Mouse (Mus musculus) heart, adult 18-20 months (tissue): ENCODE results near the gene Skap2. TPM values are rescaled to one million over a fixed set of nuclear protein-coding genes. Genes with fewer than 3 reads are reported as not detected.

ENCODE experiments used
- DNase-seq, 2 experiments: peaks; one replicate each; pipeline ENCODE4 v3.0.0; 2021 to 2022; ENCODE audit warnings: mixed read lengths in 1 of 2
- total RNA-seq, 2 experiments: library from RNA; stranded (reverse); gene quantifications; 2 replicates each; pipeline ENCODE4 v1.2.3; 2021

Gene Skap2
- total RNA-seq, 2 experiments from 2014 or later, result 8.5 to 12.6 TPM

GRCm38 (mm10) chr6:52005963-52006648 lies 6.2 kb downstream of the Skap2 start:
- DNase-seq, result peak; percentile 39 to 45

GRCm38 (mm10) chr6:52005616-52005962 lies 6.8 kb downstream of the Skap2 start:
- DNase-seq, result no peak

GRCm38 (mm10) chr6:52004995-52005394 lies 7.4 kb downstream of the Skap2 start:
- DNase-seq, result no peak

- peak; percentile 25 to 43 for DNase-seq
These were observed 9.7 kb downstream of the Skap2 start for GRCm38 (mm10) chr6:52002676-52003075.

- no peak for DNase-seq
These were observed 13.2 kb downstream of the Skap2 start for GRCm38 (mm10) chr6:51999157-51999478.

GRCm38 (mm10) chr6:51998409-51999156 lies 13.8 kb downstream of the Skap2 start:
- DNase-seq, result no peak

- no peak for DNase-seq
These were observed 24.4 kb downstream of the Skap2 start for GRCm38 (mm10) chr6:51987999-51988398.

GRCm38 (mm10) chr6:51977638-51978037 lies 34.7 kb downstream of the Skap2 start:
- DNase-seq, result no peak

GRCm38 (mm10) chr6:51975751-51976150 lies 36.6 kb downstream of the Skap2 start:
- DNase-seq, result no peak

- DNase-seq, result peak in 1 of 2 experiments; percentile 3
These were observed 53.4 kb downstream of the Skap2 start for GRCm38 (mm10) chr6:51958992-51959391.

GRCm38 (mm10) chr6:51956048-51956792 lies 56.1 kb downstream of the Skap2 start:
- peak; percentile 9 to 27 for DNase-seq

GRCm38 (mm10) chr6:51947661-51948060 lies 64.7 kb downstream of the Skap2 start:
- DNase-seq, result no peak

GRCm38 (mm10) chr6:51944916-51945315 lies 67.4 kb downstream of the Skap2 start:
- DNase-seq, result no peak

GRCm38 (mm10) chr6:51933998-51934397 lies 78.4 kb downstream of the Skap2 start:
- no peak for DNase-seq

- no peak for DNase-seq
These were observed 79.2 kb downstream of the Skap2 start for GRCm38 (mm10) chr6:51933034-51933611.

GRCm38 (mm10) chr6:51927101-51927500 lies 85.2 kb downstream of the Skap2 start:
- DNase-seq, result no peak

GRCm38 (mm10) chr6:51921831-51922230 lies 90.5 kb downstream of the Skap2 start:
- DNase-seq, result no peak

GRCm38 (mm10) chr6:51908495-51908894 lies 103.9 kb downstream of the Skap2 start:
- no peak for DNase-seq

GRCm38 (mm10) chr6:51905659-51906058 lies 106.7 kb downstream of the Skap2 start:
- DNase-seq, result peak in 1 of 2 experiments; percentile 12

GRCm38 (mm10) chr6:51901544-51901943 lies 110.8 kb downstream of the Skap2 start:
- no peak for DNase-seq

GRCm38 (mm10) chr6:51898318-51898994 lies 113.9 kb downstream of the Skap2 start:
- DNase-seq, result no peak

- no peak for DNase-seq
These were observed 116.6 kb downstream of the Skap2 start for GRCm38 (mm10) chr6:51895753-51896152.
